Mouse (Mus musculus): ENCODE measurements around the gene Olfr448. TPM values are rescaled to one million over a fixed set of nuclear protein-coding genes. Genes with fewer than 3 reads are reported as not detected.

Olfr448 gene
- polyA plus RNA-seq (2012; rRNA removed), result not detected in 2 replicates

GRCm38 (mm10) chr6:42890141-42890540, at the start of gene Olfr448:
Gene Olfr448, plus strand, starts transcription at chr6:42890441.

GRCm38 (mm10) chr6:42908578-42908977, 18.3 kb downstream of the Olfr448 start, which contains the start of gene Olfr447:
Gene Olfr447, plus strand, starts transcription at chr6:42908878.

GRCm38 (mm10) chr6:42921077-42921476, 30.8 kb downstream of the Olfr448 start, which contains the start of gene Olfr446:
Gene Olfr446, plus strand, starts transcription at chr6:42921377.

Other genes starting within 250 kb of the Olfr448 start
- 3.1 and 4.4 TPM in 2 replicates for gene Tcaf2, start 245.2 kb upstream of the Olfr448 start, polyA plus RNA-seq (2012; rRNA removed)
- 10.1 and 10.5 TPM in 2 replicates for gene Tcaf1, start 180.4 kb upstream of the Olfr448 start, polyA plus RNA-seq (2012; rRNA removed)
- not detected in 2 replicates for gene Olfr453, start 151.1 kb upstream of the Olfr448 start, polyA plus RNA-seq (2012; rRNA removed)
- gene Olfr38, start 134.0 kb upstream of the Olfr448 start, polyA plus RNA-seq (2012; rRNA removed), result not detected in 2 replicates
- not detected in 2 replicates for gene Olfr452, start 105.3 kb upstream of the Olfr448 start, polyA plus RNA-seq (2012; rRNA removed)
- not detected in 2 replicates for gene Olfr450, start 78.5 kb upstream of the Olfr448 start, polyA plus RNA-seq (2012; rRNA removed)
- gene Olfr449, start 56.1 kb upstream of the Olfr448 start, polyA plus RNA-seq (2012; rRNA removed), result not detected in 2 replicates
- not detected in 2 replicates for gene Olfr447, start 18.4 kb downstream of the Olfr448 start, polyA plus RNA-seq (2012; rRNA removed)
- not detected in 2 replicates for gene Olfr446, start 30.9 kb downstream of the Olfr448 start, polyA plus RNA-seq (2012; rRNA removed)
- gene Olfr444, start 58.6 kb downstream of the Olfr448 start, polyA plus RNA-seq (2012; rRNA removed), result not detected in 2 replicates
- not detected in 2 replicates for gene Olfr441, start 215.9 kb downstream of the Olfr448 start, polyA plus RNA-seq (2012; rRNA removed)